Mouse (Mus musculus) ovary, postnatal 36 days (tissue): ENCODE measurements around the gene Armc7.
A peak's percentile ranks its signal among the peaks of the same experiment; 100 is the strongest.
"Not testable (repeated sequence)": the region's sequence is repeated elsewhere in the genome, so short reads cannot be mapped to it uniquely, and the experiment has no call there.

Experiments
- DNase-seq: peaks from one replicate; pipeline ENCODE4 v3.0.0; 2022; ENCODE audit warnings: low spot score, mixed read lengths

Gene Armc7

GRCm38 (mm10) chr11:115491356-115492083 is 16.1 kb downstream of the Armc7 start, which contains the start of gene Nt5c:
TSS of gene Nt5c (minus strand) at chr11:115491862.
- peak; percentile 80 for DNase-seq

GRCm38 (mm10) chr11:115492387-115492786 is 16.9 kb downstream of the Armc7 start:
- DNase-seq = no peak

- not testable (repeated sequence) for DNase-seq
Observed at GRCm38 (mm10) chr11:115496559-115496958, 21.1 kb downstream of the Armc7 start.

- DNase-seq = no peak
Observed at GRCm38 (mm10) chr11:115502636-115503035, 27.2 kb downstream of the Armc7 start.

- DNase-seq = no peak
Observed at GRCm38 (mm10) chr11:115506586-115506985, 31.1 kb downstream of the Armc7 start.

GRCm38 (mm10) chr11:115508061-115508460 is 32.6 kb downstream of the Armc7 start:
- no peak for DNase-seq

GRCm38 (mm10) chr11:115509773-115510506 is 34.5 kb downstream of the Armc7 start:
- DNase-seq = no peak

GRCm38 (mm10) chr11:115510507-115510888 is 35.0 kb downstream of the Armc7 start:
- no peak for DNase-seq

- no peak for DNase-seq
Observed at GRCm38 (mm10) chr11:115511121-115511520, 35.7 kb downstream of the Armc7 start.

GRCm38 (mm10) chr11:115512004-115512403 is 36.5 kb downstream of the Armc7 start:
- no peak for DNase-seq

- DNase-seq = no peak
Observed at GRCm38 (mm10) chr11:115512407-115513183, 37.1 kb downstream of the Armc7 start.

GRCm38 (mm10) chr11:115513271-115514237 is 38.1 kb downstream of the Armc7 start:
- DNase-seq = peak; percentile 51

- peak; percentile 93 for DNase-seq
Observed at GRCm38 (mm10) chr11:115514238-115514663, 38.8 kb downstream of the Armc7 start, which contains the start of gene Jpt1. TSS of gene Jpt1 (minus strand) at chr11:115514387.

GRCm38 (mm10) chr11:115515021-115515420 is 39.6 kb downstream of the Armc7 start:
- DNase-seq = no peak

GRCm38 (mm10) chr11:115516942-115517341 is 41.5 kb downstream of the Armc7 start:
- no peak for DNase-seq

- DNase-seq = no peak
Observed at GRCm38 (mm10) chr11:115518693-115519092, 43.2 kb downstream of the Armc7 start.

- DNase-seq = no peak
Observed at GRCm38 (mm10) chr11:115519581-115519980, 44.1 kb downstream of the Armc7 start.

- DNase-seq = no peak
Observed at GRCm38 (mm10) chr11:115520218-115520617, 44.8 kb downstream of the Armc7 start.

- no peak for DNase-seq
Observed at GRCm38 (mm10) chr11:115521080-115521479, 45.6 kb downstream of the Armc7 start.

- DNase-seq = no peak
Observed at GRCm38 (mm10) chr11:115522238-115522637, 46.8 kb downstream of the Armc7 start.

- no peak for DNase-seq
Observed at GRCm38 (mm10) chr11:115522703-115523102, 47.2 kb downstream of the Armc7 start.
